Comparison of ENCODE assay signal across 11 mouse cellular contexts in genomic region chr2:160002695-160003094, GRCm38 (mm10).
DNase-seq lines count a peak whose midpoint lies in the region; ATAC-seq and TF ChIP-seq lines count a peak whose summit lies in the region.
"Had no signal": no experiment of that assay in that cellular context is flagged by ENCODE, and none has a peak within 500 bp of the region (broad histone marks: within the 10 kb centered on the region; RNA-seq: fewer than 3 reads in every experiment).

No protein-coding gene starts in this region.

- no peaks in the 10 kb centered on the region for H3K9me3 ChIP-seq in lung, embryonic 16.5 days (ENCODE audit: control insufficient read depth, low read length)
- H3K9me3 ChIP-seq in lung, postnatal 0 days (ENCODE audit: low read length), result no peaks in the 10 kb centered on the region
- H3K9me3 ChIP-seq: limb, embryonic 12.5 days; lung, embryonic 15.5 days; midbrain, embryonic 15.5 days had no signal

- no peak for TF ChIP-seq CTCF in lung, postnatal 0 days (IDR thresholded peaks at IDR 0.05)

- no peaks in the 10 kb centered on the region for H3K4me1 ChIP-seq in lung, embryonic 16.5 days (replicated peaks; ENCODE audit: control insufficient read depth, insufficient read depth, low read length)
- no peaks in the 10 kb centered on the region for H3K4me1 ChIP-seq in lung, postnatal 0 days (ENCODE audit: insufficient read depth, low read depth, low read length)
- H3K4me1 ChIP-seq: lung, embryonic 15.5 days; midbrain, embryonic 15.5 days had no signal

- H3K9ac ChIP-seq in lung, embryonic 16.5 days (ENCODE audit: low read length), result no peak overlapping the region
- no peak overlapping the region for H3K9ac ChIP-seq in lung, postnatal 0 days (replicated peaks; ENCODE audit: low read depth)
- H3K9ac ChIP-seq: limb, embryonic 12.5 days; lung, embryonic 15.5 days; midbrain, embryonic 15.5 days had no signal

- H3K4me3 ChIP-seq in lung, embryonic 16.5 days (ENCODE audit: low read length), result no peak overlapping the region
- no peak overlapping the region for H3K4me3 ChIP-seq in lung, postnatal 0 days (ENCODE audit: low read depth, low read length)
- H3K4me3 ChIP-seq: limb, embryonic 12.5 days; lung, embryonic 15.5 days; midbrain, embryonic 15.5 days had no signal

- peak; percentile 28 for DNase-seq in gastrocnemius, postnatal 25 days
- DNase-seq in gastrocnemius, postnatal 10 days, result no peak
- no peak for DNase-seq in lung, postnatal 0 days (ENCODE audit: low spot score)
- DNase-seq in heart, postnatal 10 days, result peak; percentile 15 to 31
- peak; percentile 19 to 26 for DNase-seq in kidney, postnatal 36 days
- no peak for DNase-seq in thymus, postnatal 25 days

- WGBS in lung, embryonic 16.5 days, result 53% methylated on average over 3 of the region's 3 CpGs
- WGBS in lung, postnatal 0 days, result 59% methylated on average over 3 of the region's 3 CpGs

- intact Hi-C loops in heart, postnatal 10 days (cut with DNase I), result no loop called here

- H3K27me3 ChIP-seq in lung, embryonic 16.5 days (ENCODE audit: control insufficient read depth, insufficient read depth, low read depth, low read length), result no peaks in the 10 kb centered on the region
- H3K27me3 ChIP-seq in lung, postnatal 0 days (replicated peaks; ENCODE audit: insufficient read depth, low read length), result no peaks in the 10 kb centered on the region
- H3K27me3 ChIP-seq: lung, embryonic 15.5 days; midbrain, embryonic 15.5 days had no signal

- no peak overlapping the region for H3K4me2 ChIP-seq in lung, embryonic 16.5 days (ENCODE audit: low read depth, low read length)
- no peak overlapping the region for H3K4me2 ChIP-seq in lung, postnatal 0 days (replicated peaks; ENCODE audit: low read depth, low read length)
- H3K4me2 ChIP-seq: limb, embryonic 12.5 days; lung, embryonic 15.5 days; midbrain, embryonic 15.5 days had no signal

- no peak for TF ChIP-seq EP300 in lung, postnatal 0 days (IDR thresholded peaks at IDR 0.05)

- H3K36me3 ChIP-seq in lung, embryonic 16.5 days (ENCODE audit: control insufficient read depth, insufficient read depth, low read length), result no peaks in the 10 kb centered on the region
- H3K36me3 ChIP-seq in lung, postnatal 0 days (ENCODE audit: insufficient read depth, low read length), result no peaks in the 10 kb centered on the region
- H3K36me3 ChIP-seq: limb, embryonic 12.5 days; lung, embryonic 15.5 days; midbrain, embryonic 15.5 days had no signal

- 0 out of 2 replicates have a peak, but pooled peaks have one; percentile 31 for ATAC-seq in lung, embryonic 16.5 days (ENCODE audit: low read depth)
- no peak for ATAC-seq in lung, postnatal 0 days
- ATAC-seq in CD4-positive, CD25-positive, alpha-beta regulatory T cell, adult 4 months, result no peak
- ATAC-seq: midbrain, embryonic 15.5 days had no signal

- no peak overlapping the region for H3K27ac ChIP-seq in lung, embryonic 16.5 days (ENCODE audit: low read length)
- H3K27ac ChIP-seq in lung, postnatal 0 days (ENCODE audit: low read length), result no peak overlapping the region
- H3K27ac ChIP-seq: limb, embryonic 12.5 days; lung, embryonic 15.5 days; midbrain, embryonic 15.5 days had no signal

Comparison
In these comparisons a context has a peak if more than half of its experiments do, and no peak if none do; other contexts are left out.
1. DNase-seq: peak in gastrocnemius, postnatal 25 days (single experiment), heart, postnatal 10 days (2 of 2) and kidney, postnatal 36 days (2 of 2); none in gastrocnemius, postnatal 10 days (single experiment), lung, postnatal 0 days (single experiment) and thymus, postnatal 25 days (single experiment).